Comparison of ENCODE assay signal across 9 mouse cellular contexts in the genomic region with DNA sequence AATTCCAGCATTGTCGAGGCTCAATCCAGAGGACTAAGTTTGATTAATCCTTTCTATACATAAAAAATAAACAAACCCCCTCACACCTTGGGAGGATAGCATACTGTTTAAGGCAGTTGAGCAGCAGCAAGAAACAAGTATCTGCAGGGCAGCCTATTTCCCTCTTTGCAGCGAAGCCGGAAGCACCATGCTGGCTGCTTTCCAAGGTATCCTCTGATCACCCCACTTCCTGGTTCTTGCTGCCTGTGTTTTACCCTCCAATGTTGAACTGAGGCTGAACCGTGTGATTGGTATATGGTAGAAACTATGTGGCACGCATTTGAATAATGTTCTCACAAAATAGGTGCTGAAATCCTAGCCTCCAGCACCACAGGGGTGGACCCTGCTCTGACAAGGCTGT. TPM values are rescaled to one million over a fixed set of nuclear protein-coding genes. Genes with fewer than 3 reads are reported as not detected.
DNase-seq lines count a peak whose midpoint lies in the region; ATAC-seq lines count a peak whose summit lies in the region.
"Had no signal": no experiment of that assay in that cellular context is flagged by ENCODE, and none has a peak within 500 bp of the region (broad histone marks: within the 10 kb centered on the region; RNA-seq: fewer than 3 reads in every experiment).

No protein-coding gene starts in this region.

- peak; percentile 47 for ATAC-seq in intestine, embryonic 16.5 days
- ATAC-seq in forebrain, embryonic 12.5 days (ENCODE audit: low FRiP score): no peak

- no peak overlapping the region for H3K4me3 ChIP-seq in intestine, embryonic 16.5 days (ENCODE audit: low read length)
- no peak overlapping the region for H3K4me3 ChIP-seq in forebrain, embryonic 12.5 days (replicated peaks)
- H3K4me3 ChIP-seq: hindbrain, embryonic 15.5 days had no signal

- H3K9ac ChIP-seq in intestine, embryonic 16.5 days (ENCODE audit: low read depth, low read length): 0 out of 2 replicates have a peak overlapping the region, but pooled peaks have one; percentile 13
- H3K9ac ChIP-seq in forebrain, embryonic 12.5 days: no peak overlapping the region
- H3K9ac ChIP-seq: hindbrain, embryonic 15.5 days had no signal

- 32% methylated on average over 5 of the region's 5 CpGs for WGBS in intestine, embryonic 16.5 days
- 73% methylated on average over 5 of the region's 5 CpGs for WGBS in forebrain, embryonic 12.5 days

- peak; percentile 34 to 81 for DNase-seq in left cerebral cortex, postnatal 10 days (ENCODE audit: extremely low spot score in 1 of 2, low spot score in 2 of 2)
- DNase-seq in left cerebral cortex, adult 11 months (ENCODE audit: low spot score): no peak
- DNase-seq in brain, adult 2 months (ENCODE audit: low read depth, low spot score): peak; percentile 50
- DNase-seq in lung, adult 18-20 months: peak; percentile 74 to 83
- peak; percentile 32 to 50 for DNase-seq in spleen, postnatal 14 days (ENCODE audit: low spot score in 2 of 2)
- DNase-seq in cerebellum, adult 11-12 months: no peak

- no peaks in the 10 kb centered on the region for H3K27me3 ChIP-seq in intestine, embryonic 16.5 days (replicated peaks; ENCODE audit: control insufficient read depth, insufficient read depth, low read length)
- H3K27me3 ChIP-seq in forebrain, embryonic 12.5 days: no peaks in the 10 kb centered on the region
- H3K27me3 ChIP-seq: hindbrain, embryonic 15.5 days had no signal

- no peaks in the 10 kb centered on the region for H3K9me3 ChIP-seq in intestine, embryonic 16.5 days (ENCODE audit: control insufficient read depth, low read length)
- no peaks in the 10 kb centered on the region for H3K9me3 ChIP-seq in forebrain, embryonic 12.5 days
- H3K9me3 ChIP-seq: hindbrain, embryonic 15.5 days had no signal

- H3K4me2 ChIP-seq in intestine, embryonic 16.5 days (ENCODE audit: low read depth, low read length): no peak overlapping the region
- H3K4me2 ChIP-seq in forebrain, embryonic 12.5 days: no peak overlapping the region
- H3K4me2 ChIP-seq: hindbrain, embryonic 15.5 days had no signal

- H3K36me3 ChIP-seq in intestine, embryonic 16.5 days (ENCODE audit: control insufficient read depth, insufficient read depth, low read length): no peaks in the 10 kb centered on the region
- no peaks in the 10 kb centered on the region for H3K36me3 ChIP-seq in forebrain, embryonic 12.5 days (replicated peaks)
- H3K36me3 ChIP-seq: hindbrain, embryonic 15.5 days had no signal

- peak overlapping the region; percentile 59 for H3K27ac ChIP-seq in intestine, embryonic 16.5 days (ENCODE audit: low read length)
- no peak overlapping the region for H3K27ac ChIP-seq in forebrain, embryonic 12.5 days
- H3K27ac ChIP-seq: hindbrain, embryonic 15.5 days had no signal

- H3K4me1 ChIP-seq in intestine, embryonic 16.5 days (ENCODE audit: control insufficient read depth, insufficient read depth, low read length): peaks cover 3% of the 10 kb centered on the region; the same call in 1 of the 2 replicates
- no peaks in the 10 kb centered on the region for H3K4me1 ChIP-seq in forebrain, embryonic 12.5 days
- H3K4me1 ChIP-seq: hindbrain, embryonic 15.5 days had no signal

- intact Hi-C loops in left cerebral cortex, postnatal 10 days (cut with DNase I): no loop called here

RNA-seq across cellular contexts. Expression of gene Srsf5, which starts 6.7 kb away (rescaled TPM):
- 100 to 1,000 TPM; 338 to 355 TPM for total RNA-seq in left cerebral cortex, postnatal 10 days (2021)
- polyA plus RNA-seq in intestine, embryonic 16.5 days (2015; fragmentation: Nextera tagmentation; extraction: Ambion mirVana): 466 and 492 TPM in 2 replicates
- polyA plus RNA-seq in forebrain, embryonic 12.5 days (2016; fragmentation: Nextera tagmentation; extraction: Ambion mirVana): 656 and 658 TPM in 2 replicates

RNA-seq across cellular contexts. Expression of gene Slc10a1, which starts 29.9 kb away (rescaled TPM):
- not detected for total RNA-seq in left cerebral cortex, postnatal 10 days (2021)
- polyA plus RNA-seq in intestine, embryonic 16.5 days (2015; fragmentation: Nextera tagmentation; extraction: Ambion mirVana): 0.48 and 0.70 TPM in 2 replicates
- 0.99 and 1.4 TPM in 2 replicates for polyA plus RNA-seq in forebrain, embryonic 12.5 days (2016; fragmentation: Nextera tagmentation; extraction: Ambion mirVana)

Comparison
In these comparisons a context has a peak if more than half of its experiments do, and no peak if none do; other contexts are left out.
1. DNase-seq: peak in left cerebral cortex, postnatal 10 days (2 of 2), brain, adult 2 months (single experiment), lung, adult 18-20 months (2 of 2) and spleen, postnatal 14 days (2 of 2); none in left cerebral cortex, adult 11 months (single experiment) and cerebellum, adult 11-12 months (single experiment).